Mouse (Mus musculus) erythroblast, embryonic 14.5 days (primary cell): Measurements from ENCODE around the gene Fsd1l.

Experiments
- GATA1 ChIP-seq: IDR thresholded peaks from 2 replicates; pipeline ENCODE4 v1.6.1; 2012; ENCODE audit warnings: low read length, inconsistent platforms, mixed read lengths
- TAL1 ChIP-seq: IDR thresholded peaks from 3 replicates; pipeline ENCODE4 v1.6.1; 2012; ENCODE audit warnings: low read length, inconsistent platforms, mixed read lengths

DNA sequence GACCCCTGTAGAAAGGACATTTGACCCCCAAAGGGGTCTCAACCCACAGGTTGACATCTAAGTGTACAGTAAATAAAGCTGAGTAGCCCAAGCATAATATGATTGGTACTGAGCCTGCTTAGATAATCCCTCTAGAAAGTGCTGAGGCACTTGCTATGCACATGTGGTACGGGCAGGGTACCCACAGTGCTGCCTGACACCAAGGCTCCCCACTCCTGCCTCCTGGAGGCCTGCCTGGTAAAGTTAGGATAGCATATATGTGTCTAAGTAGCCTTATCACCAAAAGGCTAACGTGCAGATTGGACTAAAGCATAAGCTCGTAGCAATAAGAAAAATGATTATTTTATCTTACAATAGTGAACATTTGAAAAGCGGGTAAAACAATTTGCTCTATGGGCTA is 57.7 kb downstream of the Fsd1l start:
- TF ChIP-seq GATA1 (no peak), TAL1 (no peak)
